ENCODE assay signal across 8 mouse cellular contexts in the genomic region with DNA sequence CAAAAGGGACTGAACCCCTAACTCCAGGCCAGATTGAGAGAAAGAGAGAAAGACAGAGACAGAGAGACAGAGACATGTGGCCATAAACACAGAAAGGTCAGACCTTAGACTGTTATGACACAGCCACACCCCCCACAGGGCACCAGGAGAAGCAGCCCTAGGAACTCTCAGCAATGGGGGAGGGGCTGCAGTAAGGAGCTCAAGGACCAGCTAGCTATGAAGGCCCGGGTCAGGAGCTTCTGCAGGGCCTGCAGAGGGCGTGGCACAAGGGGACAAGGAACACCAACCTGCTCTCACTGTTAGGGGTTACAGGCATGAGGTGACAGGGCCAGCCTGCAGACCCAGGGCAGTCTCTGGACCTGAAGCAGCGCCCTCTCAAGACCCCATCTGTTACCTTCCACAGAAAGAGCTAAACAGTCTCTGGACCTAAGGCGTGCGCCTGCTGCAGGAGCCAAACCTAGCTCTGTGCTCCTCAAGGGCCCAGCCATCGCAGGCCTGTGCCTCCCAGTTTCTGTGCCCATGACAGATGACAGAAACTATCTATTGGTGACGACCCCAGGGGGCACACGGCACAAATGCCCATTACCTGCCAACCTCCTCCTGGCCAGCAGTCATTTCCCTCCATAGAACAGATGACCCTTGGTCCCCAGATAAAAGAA. TPM values are rescaled to one million over a fixed set of nuclear protein-coding genes. Genes with fewer than 3 reads are reported as not detected.
DNase-seq lines count a peak whose midpoint lies in the region; ATAC-seq lines count a peak whose summit lies in the region.

No protein-coding gene starts in this region.

- WGBS in heart, embryonic 15.5 days = 61% methylated on average over 8 of the region's 8 CpGs
- WGBS in hindbrain, embryonic 15.5 days = 39% methylated on average over 8 of the region's 8 CpGs
- 52% methylated on average over 8 of the region's 8 CpGs for WGBS in midbrain, embryonic 16.5 days

- ATAC-seq in heart, embryonic 15.5 days (replicated peaks; ENCODE audit: insufficient number of reproducible peaks, insufficient read depth, low FRiP score, low read depth) = no peak
- no peak for ATAC-seq in hindbrain, embryonic 15.5 days (ENCODE audit: low FRiP score, low read depth)
- ATAC-seq in midbrain, embryonic 16.5 days = no peak

- 0 out of 2 replicates have a peak overlapping the region, but pooled peaks have one; percentile 10 for H3K9ac ChIP-seq in heart, embryonic 15.5 days
- 0 out of 2 replicates have a peak overlapping the region, but pooled peaks have one; percentile 5 for H3K9ac ChIP-seq in hindbrain, embryonic 15.5 days
- H3K9ac ChIP-seq in midbrain, embryonic 16.5 days (ENCODE audit: low read depth, low read length) = peak overlapping the region; percentile 38

- H3K4me2 ChIP-seq in heart, embryonic 15.5 days = 0 out of 2 replicates have a peak overlapping the region, but pooled peaks have one; percentile 55
- peak overlapping the region; percentile 4; the same call in 1 of the 2 replicates for H3K4me2 ChIP-seq in hindbrain, embryonic 15.5 days
- no peak overlapping the region for H3K4me2 ChIP-seq in midbrain, embryonic 16.5 days (ENCODE audit: low read length)

- H3K4me1 ChIP-seq in heart, embryonic 15.5 days (replicated peaks) = peaks cover 91% of the 10 kb centered on the region
- H3K4me1 ChIP-seq in hindbrain, embryonic 15.5 days (replicated peaks) = peaks cover 92% of the 10 kb centered on the region
- peaks cover 75% of the 10 kb centered on the region for H3K4me1 ChIP-seq in midbrain, embryonic 16.5 days (ENCODE audit: control insufficient read depth, insufficient read depth, low read length)

- H3K9me3 ChIP-seq in heart, embryonic 15.5 days (replicated peaks) = no peaks in the 10 kb centered on the region
- no peaks in the 10 kb centered on the region for H3K9me3 ChIP-seq in hindbrain, embryonic 15.5 days
- no peaks in the 10 kb centered on the region for H3K9me3 ChIP-seq in midbrain, embryonic 16.5 days (replicated peaks; ENCODE audit: control insufficient read depth, low read length, poor library complexity, severe bottlenecking)

- H3K4me3 ChIP-seq in heart, embryonic 15.5 days = no peak overlapping the region
- H3K4me3 ChIP-seq in hindbrain, embryonic 15.5 days = no peak overlapping the region
- H3K4me3 ChIP-seq in midbrain, embryonic 16.5 days (ENCODE audit: low read depth, low read length) = no peak overlapping the region

- H3K36me3 ChIP-seq in heart, embryonic 15.5 days = no peaks in the 10 kb centered on the region
- H3K36me3 ChIP-seq in hindbrain, embryonic 15.5 days = no peaks in the 10 kb centered on the region
- H3K36me3 ChIP-seq in midbrain, embryonic 16.5 days (ENCODE audit: control insufficient read depth, insufficient read depth, low read length) = no peaks in the 10 kb centered on the region

- no peaks in the 10 kb centered on the region for H3K27me3 ChIP-seq in heart, embryonic 15.5 days
- H3K27me3 ChIP-seq in hindbrain, embryonic 15.5 days = no peaks in the 10 kb centered on the region
- H3K27me3 ChIP-seq in midbrain, embryonic 16.5 days (ENCODE audit: control insufficient read depth, insufficient read depth, low read depth, low read length) = no peaks in the 10 kb centered on the region

- H3K27ac ChIP-seq in heart, embryonic 15.5 days = 0 out of 2 replicates have a peak overlapping the region, but pooled peaks have one; percentile 69
- peak overlapping the region; percentile 88 for H3K27ac ChIP-seq in hindbrain, embryonic 15.5 days (replicated peaks)
- H3K27ac ChIP-seq in midbrain, embryonic 16.5 days (ENCODE audit: low read length) = peak overlapping the region; percentile 90

- DNase-seq in heart, adult 11 months = no peak
- DNase-seq in embryo, embryonic 11 days = peak; percentile 68
- no peak for DNase-seq in cerebellum, postnatal 4 days (ENCODE audit: low spot score in 2 of 2)
- no peak for DNase-seq in frontal cortex, adult 2 months (ENCODE audit: extremely low spot score in 1 of 2, low spot score in 1 of 2)
- DNase-seq in gastrocnemius, postnatal 10 days = no peak

RNA-seq across cellular contexts. Expression of gene Ncor2, which starts 21.5 kb away (rescaled TPM):
- polyA plus RNA-seq in heart, embryonic 15.5 days (2015; fragmentation: Nextera tagmentation; extraction: Ambion mirVana) = 14.9 and 22.2 TPM in 2 replicates
- 26.3 and 28.7 TPM in 2 replicates for polyA plus RNA-seq in hindbrain, embryonic 15.5 days (2015; fragmentation: Nextera tagmentation; extraction: Ambion mirVana)
- 19.9 and 22.9 TPM in 2 replicates for polyA plus RNA-seq in midbrain, embryonic 16.5 days (2015; fragmentation: Nextera tagmentation; extraction: Ambion mirVana)
- 115 and 145 TPM in 2 replicates for polyA plus RNA-seq in frontal cortex, adult 2 months (2012; rRNA removed)
- total RNA-seq in gastrocnemius, postnatal 10 days (2021) = 100 to 1,000 TPM; 116 to 123 TPM
